Mouse (Mus musculus) adrenal gland (tissue): Measurements from ENCODE around the gene Ndufs7.
"Not testable (repeated sequence)": the region's sequence is repeated elsewhere in the genome, so short reads cannot be mapped to it uniquely, and the experiment has no call there.

Experiments used
- intact Hi-C: fragments of 180-260 bp; cut with DNase I; formaldehyde crosslinking; loops from one replicate; pipeline ENCODE4 v1.15.1; 2025
- long read RNA-seq, 2 experiments: library from polyadenylated mRNA; unstranded; transcript quantifications; one replicate each; pipeline ENCODE4 v2.0.0; 2020; ENCODE audit warnings: borderline replicate concordance in 1 of 2; ENCODE audit not compliant: insufficient replicate concordance in 1 of 2

Ndufs7 gene
- long read RNA-seq, experiment 1, transcript Ndufs7-201 (8 exons, 758 nt), result major isoform, 247 of 303 reads
- long read RNA-seq, experiment 1, partial matches to known transcripts, result 32 of 303 reads
- long read RNA-seq, experiment 1, other reads (novel, unspliced or antisense), result 19 of 303 reads
- long read RNA-seq, experiment 2, transcript Ndufs7-201 (8 exons, 758 nt), result major isoform, 264 of 315 reads
- long read RNA-seq, experiment 2, partial matches to known transcripts, result 22 of 315 reads
- long read RNA-seq, experiment 2, other reads (novel, unspliced or antisense), result 25 of 315 reads

GRCm38 (mm10) chr10:80248971-80249640 is at the start of gene Ndufs7:
Gene Ndufs7, plus strand, starts transcription at chr10:80249121.
- intact Hi-C loops, result no loop called here

- intact Hi-C loops, result no loop called here
Observed at GRCm38 (mm10) chr10:80199440-80200008, 49.4 kb upstream of the Ndufs7 start.

GRCm38 (mm10) chr10:80200485-80200884 is 48.4 kb upstream of the Ndufs7 start:
- intact Hi-C loops, result no loop called here

GRCm38 (mm10) chr10:80204055-80204454 is 44.9 kb upstream of the Ndufs7 start:
- intact Hi-C loops, result no loop called here

GRCm38 (mm10) chr10:80207201-80207600 is 41.7 kb upstream of the Ndufs7 start:
- intact Hi-C loops, result no loop called here

GRCm38 (mm10) chr10:80207676-80208075 is 41.2 kb upstream of the Ndufs7 start:
- intact Hi-C loops, result no loop called here

- intact Hi-C loops, result no loop called here
Observed at GRCm38 (mm10) chr10:80208248-80208647, 40.7 kb upstream of the Ndufs7 start.

- intact Hi-C loops, result no loop called here
Observed at GRCm38 (mm10) chr10:80208841-80209371, 40.0 kb upstream of the Ndufs7 start.

GRCm38 (mm10) chr10:80211547-80212103 is 37.3 kb upstream of the Ndufs7 start:
- intact Hi-C loops, result not testable (repeated sequence)

- intact Hi-C loops, result no loop called here
Observed at GRCm38 (mm10) chr10:80215048-80215772, 33.7 kb upstream of the Ndufs7 start.

GRCm38 (mm10) chr10:80220676-80221075 is 28.2 kb upstream of the Ndufs7 start:
- intact Hi-C loops, result no loop called here

GRCm38 (mm10) chr10:80223137-80223536 is 25.8 kb upstream of the Ndufs7 start:
- intact Hi-C loops, result not testable (repeated sequence)

- intact Hi-C loops, result no loop called here
Observed at GRCm38 (mm10) chr10:80226071-80226415, 22.9 kb upstream of the Ndufs7 start.

GRCm38 (mm10) chr10:80226416-80227165 is 22.3 kb upstream of the Ndufs7 start, which contains the start of gene Mum1:
Gene Mum1, plus strand, starts transcription at chr10:80226434.
- intact Hi-C loops, result no loop called here

GRCm38 (mm10) chr10:80227166-80227539 is 21.8 kb upstream of the Ndufs7 start:
- intact Hi-C loops, result no loop called here

- intact Hi-C loops, result no loop called here
Observed at GRCm38 (mm10) chr10:80227877-80228775, 20.8 kb upstream of the Ndufs7 start.

- intact Hi-C loops, result no loop called here
Observed at GRCm38 (mm10) chr10:80236145-80236825, 12.6 kb upstream of the Ndufs7 start.

GRCm38 (mm10) chr10:80237020-80237419 is 11.9 kb upstream of the Ndufs7 start:
- intact Hi-C loops, result no loop called here

- intact Hi-C loops, result no loop called here
Observed at GRCm38 (mm10) chr10:80238306-80238705, 10.6 kb upstream of the Ndufs7 start.
